8 mouse cellular contexts compared by ENCODE assay signal in the genomic region with DNA sequence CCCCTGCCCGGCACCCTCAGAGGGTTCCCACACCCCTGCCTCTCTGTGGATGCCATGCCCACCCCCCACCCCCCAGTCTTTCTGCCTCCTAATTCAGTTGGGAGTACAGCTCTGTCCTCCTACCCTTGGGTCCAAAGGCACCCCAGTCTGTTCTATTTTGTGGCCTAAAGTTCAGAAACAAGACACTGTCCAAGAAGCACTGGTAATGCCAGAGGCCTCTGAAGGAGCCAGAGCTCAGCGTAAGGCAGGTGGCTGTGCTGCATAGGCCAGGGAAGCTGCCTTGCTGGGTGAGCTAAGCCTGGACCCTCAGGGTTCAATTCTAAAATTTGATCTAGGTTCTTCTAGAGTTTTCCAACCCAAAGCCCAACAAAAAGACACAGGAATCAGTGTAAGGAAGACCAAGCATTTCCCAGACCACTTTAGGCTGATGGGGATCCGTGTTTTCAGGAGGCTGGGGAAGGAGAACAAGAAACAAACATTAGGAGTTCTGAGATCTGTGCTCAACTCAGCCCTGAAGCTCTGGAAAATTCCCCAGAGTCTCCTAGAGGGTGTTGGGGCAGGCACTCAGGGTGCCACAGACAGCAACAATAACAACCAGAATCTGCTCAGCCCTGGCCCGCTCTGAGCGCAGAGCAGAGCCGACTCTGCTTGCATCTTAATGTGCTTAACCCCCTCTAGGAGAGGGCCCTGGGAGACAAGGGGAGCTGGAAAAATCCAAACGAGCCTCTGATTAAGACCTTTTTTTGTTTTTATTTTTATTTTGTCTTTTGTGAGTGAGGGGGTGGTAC.
DNase-seq lines count a peak whose midpoint lies in the region; ATAC-seq and TF ChIP-seq lines count a peak whose summit lies in the region.

No protein-coding gene starts in this region.

- ATAC-seq in hindbrain, embryonic 11.5 days (ENCODE audit: low FRiP score): no peak
- no peak for ATAC-seq in limb, embryonic 15.5 days (ENCODE audit: insufficient number of reproducible peaks, low FRiP score, low TSS enrichment, low read depth)
- ATAC-seq in megakaryocyte progenitor cell, adult 5-6 weeks (replicated peaks; ENCODE audit: poor library complexity): no peak

- H3K27ac ChIP-seq in hindbrain, embryonic 11.5 days (ENCODE audit: low read depth, low read length): peak overlapping the region; percentile 100
- H3K27ac ChIP-seq in limb, embryonic 15.5 days: peak overlapping the region; percentile 98

- peak; percentile 5; the same call in 1 of the 2 replicates for TF ChIP-seq POLR2A in brain, embryonic 14.5 days (IDR thresholded peaks at IDR 0.05; ENCODE audit: borderline replicate concordance, extremely low read depth, insufficient read depth, insufficient read length, poor library complexity, severe bottlenecking)

- DNase-seq in heart, adult 11 months: peak; percentile 91
- no peak for DNase-seq in heart, adult 18-20 months
- DNase-seq in brain, embryonic 14.5 days (ENCODE audit: low read depth): peak; percentile 86
- DNase-seq in hindbrain, embryonic 11.5 days (ENCODE audit: low spot score): peak; percentile 55
- no peak for DNase-seq in ovary, adult 18-20 months (ENCODE audit: low spot score)
- DNase-seq in T-cell, adult 2 months (ENCODE audit: low spot score): no peak

- H3K4me2 ChIP-seq in hindbrain, embryonic 11.5 days (replicated peaks; ENCODE audit: low read depth, low read length): no peak overlapping the region
- H3K4me2 ChIP-seq in limb, embryonic 15.5 days: no peak overlapping the region

- no peaks in the 10 kb centered on the region for H3K27me3 ChIP-seq in hindbrain, embryonic 11.5 days (ENCODE audit: control insufficient read depth, insufficient read depth, low read length)
- H3K27me3 ChIP-seq in limb, embryonic 15.5 days: no peaks in the 10 kb centered on the region

- WGBS in hindbrain, embryonic 11.5 days: 16% methylated on average over 7 of the region's 7 CpGs
- 25% methylated on average over 7 of the region's 7 CpGs for WGBS in limb, embryonic 15.5 days

- H3K9me3 ChIP-seq in hindbrain, embryonic 11.5 days (ENCODE audit: control insufficient read depth, low read length): no peaks in the 10 kb centered on the region
- H3K9me3 ChIP-seq in limb, embryonic 15.5 days: no peaks in the 10 kb centered on the region

- no peak for TF ChIP-seq CTCF in brain, embryonic 14.5 days (IDR thresholded peaks at IDR 0.05; ENCODE audit: borderline replicate concordance, extremely low read depth, insufficient read depth, insufficient read length)

- peak overlapping the region; percentile 83 for H3K9ac ChIP-seq in hindbrain, embryonic 11.5 days (ENCODE audit: low read depth, low read length)
- 0 out of 2 replicates have a peak overlapping the region, but pooled peaks have one; percentile 28 for H3K9ac ChIP-seq in limb, embryonic 15.5 days

- peaks cover 65% of the 10 kb centered on the region for H3K4me1 ChIP-seq in hindbrain, embryonic 11.5 days (replicated peaks; ENCODE audit: control insufficient read depth, insufficient read depth, low read length)
- peaks cover 79% of the 10 kb centered on the region for H3K4me1 ChIP-seq in limb, embryonic 15.5 days

- no peak overlapping the region for H3K4me3 ChIP-seq in hindbrain, embryonic 11.5 days (ENCODE audit: low read depth, low read length)
- H3K4me3 ChIP-seq in limb, embryonic 15.5 days: no peak overlapping the region

- no peaks in the 10 kb centered on the region for H3K36me3 ChIP-seq in hindbrain, embryonic 11.5 days (ENCODE audit: control insufficient read depth, insufficient read depth, low read length)
- no peaks in the 10 kb centered on the region for H3K36me3 ChIP-seq in limb, embryonic 15.5 days

Comparison
In these comparisons a context has a peak if more than half of its experiments do, and no peak if none do; other contexts are left out.
1. DNase-seq: peak in heart, adult 11 months (single experiment), brain, embryonic 14.5 days (single experiment) and hindbrain, embryonic 11.5 days (single experiment); none in heart, adult 18-20 months (0 of 2), ovary, adult 18-20 months (single experiment) and T-cell, adult 2 months (single experiment).